Mouse (Mus musculus) midbrain, embryonic 11.5 days (tissue): ENCODE data around the gene Dclre1a. TPM values are rescaled to one million over a fixed set of nuclear protein-coding genes. Genes with fewer than 3 reads are reported as not detected.
"Not testable (repeated sequence)": the region's sequence is repeated elsewhere in the genome, so short reads cannot be mapped to it uniquely, and the experiment has no call there.

Source experiments
- ATAC-seq: fragments of 200-750 bp; cut with Nextera tagmentation; 2 replicates; pipeline ENCODE4 v1.8.0; 2017; ENCODE audit warnings: moderate TSS enrichment, moderate library complexity; ENCODE audit not compliant: low FRiP score
- DNase-seq: peaks from one replicate; pipeline ENCODE4 v3.0.0; 2015; ENCODE audit warnings: low spot score; ENCODE audit errors: missing footprints
- H3K27ac ChIP-seq: fragments of 300-500 bp; sonication (generic); 2 replicates; pipeline ENCODE4 v1.5.1; 2014; ENCODE audit warnings: low read depth, low read length
- H3K27me3 ChIP-seq: fragments of 300-500 bp; sonication (generic); 2 replicates; pipeline ENCODE4 v1.6.1; 2014; ENCODE audit warnings: mild to moderate bottlenecking, low read length, moderate library complexity, mixed read lengths; ENCODE audit not compliant: control insufficient read depth, insufficient read depth
- H3K36me3 ChIP-seq: fragments of 300-500 bp; sonication (generic); 2 replicates; pipeline ENCODE4 v1.6.1; 2014; ENCODE audit warnings: mild to moderate bottlenecking, low read length, moderate library complexity, mixed read lengths; ENCODE audit not compliant: control insufficient read depth, insufficient read depth
- H3K4me1 ChIP-seq: fragments of 300-500 bp; sonication (generic); 2 replicates; pipeline ENCODE4 v1.6.1; 2014; ENCODE audit warnings: low read length; ENCODE audit not compliant: control insufficient read depth, insufficient read depth
- H3K4me2 ChIP-seq: fragments of 300-500 bp; sonication (generic); 2 replicates; pipeline ENCODE4 v1.6.1; 2014; ENCODE audit warnings: mild to moderate bottlenecking, moderate library complexity
- H3K4me3 ChIP-seq: fragments of 300-500 bp; sonication (generic); 2 replicates; pipeline ENCODE4 v1.5.1; 2014; ENCODE audit warnings: low read depth, low read length
- H3K9ac ChIP-seq: fragments of 300-500 bp; sonication (generic); 2 replicates; pipeline ENCODE4 v1.6.1; 2014; ENCODE audit warnings: low read length
- H3K9me3 ChIP-seq: fragments of 300-500 bp; sonication (generic); 2 replicates; pipeline ENCODE4 v1.6.1; 2016; ENCODE audit warnings: low read length; ENCODE audit not compliant: control insufficient read depth
- WGBS: fragments of 180-500 bp; shearing (Covaris S2); extraction: QIAGEN DNeasy Blood & Tissue Kit; methylation state at CpG from one replicate; pipeline ENCODE4 v1.1.7; 2014; 5-methylcytosine and 5-hydroxymethylcytosine counted together
- polyA plus RNA-seq: library from polyadenylated mRNA; unstranded; fragments of >200 nt; fragmentation: Nextera tagmentation; extraction: Ambion mirVana; gene quantifications from 2 replicates; pipeline ENCODE4 v1.2.1, GENCODE M21; 2014

Gene Dclre1a
- polyA plus RNA-seq, 1 experiment from 2014 or later, result 16.5 TPM

DNA sequence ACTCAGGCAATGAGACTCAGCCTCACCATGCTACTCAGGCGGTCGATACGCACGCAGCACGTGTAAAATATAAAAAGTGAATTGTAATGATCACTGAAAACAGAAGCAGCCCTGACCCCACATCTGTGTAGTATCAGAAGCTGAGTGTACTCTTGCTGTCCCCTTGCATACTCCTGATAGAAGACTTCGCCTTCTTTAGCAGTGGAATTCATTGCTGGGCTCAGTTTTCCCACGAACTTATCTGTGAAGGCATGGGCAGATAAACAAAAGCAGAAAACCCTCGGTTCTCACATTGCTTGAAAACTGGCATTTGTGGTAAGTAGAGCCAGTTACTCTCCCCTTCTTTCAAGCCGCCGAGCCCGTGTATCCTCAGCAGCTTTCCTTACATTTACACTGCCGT lies 4.7 kb downstream of the Dclre1a start:
- no peak for DNase-seq
- no peak for ATAC-seq
- no peaks in the 10 kb centered on the region for H3K9me3 ChIP-seq
- no peak overlapping the region for H3K9ac ChIP-seq
- H3K4me1 ChIP-seq, result peaks cover 5% of the 10 kb centered on the region
- 94% methylated on average over 12 of the region's 12 CpGs for WGBS
- H3K4me3 ChIP-seq, result no peak overlapping the region
- no peaks in the 10 kb centered on the region; the same call in 1 of the 2 replicates for H3K36me3 ChIP-seq
- H3K4me2 ChIP-seq, result no peak overlapping the region
- H3K27ac ChIP-seq, result no peak overlapping the region
- H3K27me3 ChIP-seq, result no peaks in the 10 kb centered on the region

DNA sequence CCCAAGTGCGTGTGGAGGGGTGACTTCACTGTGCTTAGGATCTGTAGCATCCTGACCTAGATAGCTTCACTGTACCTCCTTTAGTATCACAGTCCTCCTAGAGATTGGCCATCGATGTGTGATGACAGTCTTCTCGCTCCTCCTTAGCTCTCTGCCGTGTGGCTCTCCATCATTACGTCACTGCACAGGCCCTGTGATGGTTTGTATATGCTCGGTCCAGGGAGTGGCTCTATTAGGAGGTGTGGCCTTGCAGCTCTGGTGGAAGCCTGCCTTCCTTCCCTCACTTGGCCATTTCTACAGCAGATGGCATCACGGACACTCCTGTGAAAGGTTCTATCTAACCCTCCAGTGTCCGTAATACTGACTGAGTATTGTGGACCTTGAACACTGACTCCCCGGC lies 12.3 kb downstream of the Dclre1a start:
- Histone ChIP-seq H3K27me3 (no peaks in the 10 kb centered on the region), H3K4me3 (no peak overlapping the region), H3K9me3 (no peaks in the 10 kb centered on the region), H3K36me3 (no peaks in the 10 kb centered on the region; the same call in 1 of the 2 replicates), H3K4me1 (no peaks in the 10 kb centered on the region), H3K4me2 (no peak overlapping the region), H3K9ac (no peak overlapping the region), H3K27ac (no peak overlapping the region)
- no peak for ATAC-seq
- DNase-seq, result no peak
- 92% methylated on average over 9 of the region's 9 CpGs for WGBS

DNA sequence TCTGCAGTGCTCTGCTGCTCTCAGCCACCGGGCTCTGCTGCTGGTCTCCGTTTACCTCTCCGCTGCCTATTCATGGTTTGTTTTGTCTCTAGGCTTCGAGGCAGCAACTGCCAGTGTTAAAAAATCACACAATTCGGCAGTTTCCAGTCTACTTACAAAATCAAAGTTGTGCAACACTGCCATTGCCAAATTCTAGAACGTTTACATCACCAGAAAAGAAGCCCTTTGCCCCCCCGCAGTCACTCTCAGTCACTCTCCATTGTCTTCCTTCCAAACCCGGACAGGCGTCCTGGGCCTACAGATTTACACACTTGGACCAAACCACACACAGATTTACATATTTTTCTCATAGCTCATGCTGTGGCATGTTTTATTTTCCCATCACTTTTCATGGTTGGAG lies 13.0 kb downstream of the Dclre1a start:
- 80% methylated on average over 9 of the region's 9 CpGs for WGBS
- Histone ChIP-seq H3K9ac (no peak overlapping the region), H3K4me1 (no peaks in the 10 kb centered on the region), H3K4me2 (no peak overlapping the region), H3K27me3 (no peaks in the 10 kb centered on the region), H3K27ac (no peak overlapping the region), H3K9me3 (no peaks in the 10 kb centered on the region), H3K36me3 (no peaks in the 10 kb centered on the region; the same call in 1 of the 2 replicates), H3K4me3 (no peak overlapping the region)
- no peak for ATAC-seq
- no peak for DNase-seq

DNA sequence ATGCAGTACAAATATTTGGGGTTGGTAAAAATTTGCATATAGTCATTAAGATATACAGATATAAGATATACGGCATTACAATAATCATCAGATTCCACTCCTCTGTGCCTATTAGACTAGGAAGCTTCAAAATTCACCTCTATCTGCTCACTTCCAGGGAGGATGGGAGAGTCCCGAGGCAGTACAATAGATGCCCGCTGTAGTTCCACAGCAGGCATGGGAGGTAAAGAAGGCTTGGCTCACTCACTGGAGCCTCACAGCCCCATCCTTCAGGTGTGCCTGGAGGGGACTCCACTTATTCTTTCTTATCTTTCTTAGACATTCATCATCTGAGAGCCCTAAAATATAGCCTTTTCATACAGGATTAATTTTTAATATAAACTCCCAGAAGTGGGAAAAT lies 13.7 kb downstream of the Dclre1a start:
- Histone ChIP-seq H3K4me2 (no peak overlapping the region), H3K4me3 (no peak overlapping the region), H3K9me3 (no peaks in the 10 kb centered on the region), H3K36me3 (no peaks in the 10 kb centered on the region), H3K27ac (no peak overlapping the region), H3K4me1 (no peaks in the 10 kb centered on the region), H3K9ac (no peak overlapping the region), H3K27me3 (no peaks in the 10 kb centered on the region)
- WGBS, result 86% methylated on average over 3 of the region's 3 CpGs
- DNase-seq (no peak), ATAC-seq (no peak)

DNA sequence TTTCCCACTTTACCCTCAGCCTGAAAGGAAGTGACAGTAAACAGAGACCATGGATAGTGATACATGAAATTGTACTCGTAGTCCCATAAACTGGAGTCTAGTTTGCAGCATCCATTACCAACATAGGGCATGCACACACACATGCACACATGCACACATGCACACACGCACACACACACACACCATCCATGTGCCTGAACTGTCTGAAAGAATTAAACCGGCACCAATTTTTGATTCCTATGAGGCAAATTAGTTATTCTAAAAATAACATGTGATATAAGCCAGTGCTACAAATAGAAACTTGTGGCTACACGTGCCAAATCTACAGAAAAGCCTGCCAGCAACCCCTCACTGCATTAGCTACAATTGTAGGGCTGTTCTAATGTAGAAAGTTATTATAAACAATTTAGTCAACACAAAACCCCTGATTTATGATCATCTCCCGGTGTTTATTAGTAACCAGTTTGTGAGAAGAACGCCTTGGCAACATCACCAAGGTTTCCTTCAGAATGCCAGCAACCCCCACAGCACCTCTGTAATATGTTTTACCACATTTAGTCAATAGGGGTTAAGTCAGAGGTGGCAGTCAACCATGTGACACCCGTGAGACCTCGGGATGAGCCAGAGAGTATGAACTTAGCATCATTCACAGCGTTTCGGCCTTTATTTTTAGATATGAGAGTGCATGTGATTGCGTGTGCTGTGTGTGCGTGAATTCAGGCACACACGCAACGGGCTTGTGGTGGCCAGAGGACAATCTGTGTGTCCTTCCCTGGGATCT lies 14.5 kb downstream of the Dclre1a start:
- no peaks in the 10 kb centered on the region for H3K9me3 ChIP-seq
- no peak overlapping the region for H3K9ac ChIP-seq
- no peaks in the 10 kb centered on the region for H3K4me1 ChIP-seq
- no peak for ATAC-seq
- no peak for DNase-seq
- H3K4me2 ChIP-seq, result no peak overlapping the region
- H3K4me3 ChIP-seq, result no peak overlapping the region
- no peaks in the 10 kb centered on the region for H3K27me3 ChIP-seq
- 94% methylated on average over 14 of the region's 14 CpGs for WGBS
- no peaks in the 10 kb centered on the region for H3K36me3 ChIP-seq
- H3K27ac ChIP-seq, result no peak overlapping the region

DNA sequence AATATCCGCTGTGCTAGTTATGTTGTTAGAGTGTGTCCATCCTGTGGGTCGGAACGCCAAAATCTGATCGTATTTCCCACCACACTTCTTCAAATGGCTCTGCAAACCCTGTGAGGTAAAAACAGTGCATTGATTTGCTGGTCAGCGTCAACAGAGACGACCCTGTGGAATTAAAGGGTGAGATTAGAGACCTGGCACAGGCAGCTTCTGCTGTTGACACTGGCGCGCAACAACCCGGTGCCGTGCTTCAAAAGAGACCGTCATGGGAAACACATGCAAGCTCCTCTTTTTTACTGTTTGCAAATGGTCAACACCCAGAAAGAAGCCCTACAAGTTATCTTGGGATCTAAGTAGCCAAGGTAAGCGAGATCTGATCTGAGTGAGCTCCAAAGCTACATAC lies 16.8 kb downstream of the Dclre1a start:
- no peak overlapping the region for H3K27ac ChIP-seq
- no peak overlapping the region for H3K4me2 ChIP-seq
- no peaks in the 10 kb centered on the region for H3K27me3 ChIP-seq
- no peaks in the 10 kb centered on the region for H3K9me3 ChIP-seq
- no peak overlapping the region for H3K4me3 ChIP-seq
- H3K36me3 ChIP-seq, result no peaks in the 10 kb centered on the region
- WGBS, result 93% methylated on average over 12 of the region's 12 CpGs
- ATAC-seq (no peak), DNase-seq (no peak)
- no peak overlapping the region for H3K9ac ChIP-seq
- no peaks in the 10 kb centered on the region for H3K4me1 ChIP-seq

DNA sequence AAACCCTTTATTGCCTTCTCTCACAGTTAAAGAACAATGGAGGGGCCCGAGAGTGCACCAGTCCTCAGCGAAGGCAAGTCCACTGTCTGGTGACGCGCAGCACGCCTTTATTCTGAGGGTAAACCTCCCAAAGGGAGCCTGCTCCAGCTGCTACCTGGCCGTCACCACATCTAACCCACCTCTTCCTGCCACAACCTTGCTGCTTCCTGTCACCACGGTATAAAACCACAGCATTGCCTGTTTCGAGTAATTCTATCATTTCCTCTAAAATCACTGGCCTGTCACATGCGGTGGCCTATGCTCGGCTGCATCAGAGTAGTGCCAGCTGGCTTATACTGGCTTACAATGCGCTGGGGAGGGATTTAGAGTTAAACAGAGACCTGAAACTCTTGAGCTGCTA lies 17.5 kb downstream of the Dclre1a start:
- ATAC-seq, H3K27ac ChIP-seq, H3K4me2 ChIP-seq, H3K4me1 ChIP-seq, H3K27me3 ChIP-seq, H3K36me3 ChIP-seq, H3K4me3 ChIP-seq, H3K9me3 ChIP-seq, H3K9ac ChIP-seq, DNase-seq: not testable (repeated sequence)
- no CpG with 5 or more reads among the region's 11 CpGs for WGBS

DNA sequence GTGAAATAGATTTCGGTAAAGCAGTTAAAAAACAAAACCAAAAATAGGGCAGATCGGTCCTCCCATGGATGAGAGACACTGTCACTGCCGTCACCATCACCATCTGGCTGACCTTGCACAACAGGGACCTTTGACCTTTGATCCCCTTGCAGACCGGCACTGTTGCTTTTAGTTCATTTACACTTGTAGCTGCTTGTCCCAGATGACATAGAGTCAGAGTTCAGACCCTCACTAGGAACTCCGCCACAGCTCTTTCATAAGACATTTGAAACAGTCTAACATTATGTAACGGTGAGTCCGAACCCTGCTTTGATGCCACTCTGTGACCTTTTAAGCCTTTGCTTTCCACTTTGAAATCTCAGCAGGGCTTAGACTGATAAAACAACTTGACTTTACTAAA lies 28.6 kb downstream of the Dclre1a start:
- H3K9ac ChIP-seq, H3K27me3 ChIP-seq, H3K4me1 ChIP-seq, H3K9me3 ChIP-seq, ATAC-seq, DNase-seq, H3K27ac ChIP-seq, H3K4me2 ChIP-seq, H3K4me3 ChIP-seq, H3K36me3 ChIP-seq: not testable (repeated sequence)
- no CpG with 5 or more reads among the region's 7 CpGs for WGBS

DNA sequence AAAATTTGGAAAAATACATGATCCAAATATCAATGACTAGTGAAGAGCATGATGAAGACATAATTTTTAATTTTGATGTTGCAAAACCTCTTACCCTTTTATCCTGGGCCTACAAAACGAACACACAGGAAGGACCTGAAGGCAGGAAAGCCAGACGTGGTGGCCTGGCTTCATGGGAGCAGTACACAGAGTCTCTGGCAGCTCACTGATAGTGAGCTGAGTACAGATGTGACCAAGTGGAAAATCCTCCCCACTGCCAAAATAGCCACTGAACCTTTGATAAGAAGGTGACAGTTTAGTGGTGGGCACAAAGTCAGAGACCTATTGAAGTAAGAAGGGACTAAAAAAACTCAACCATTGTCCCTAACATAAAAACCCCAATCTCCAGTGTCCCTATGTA lies 34.5 kb downstream of the Dclre1a start:
- not testable (repeated sequence) for ATAC-seq, DNase-seq
- no CpG with 5 or more reads among the region's 2 CpGs for WGBS

More for the DNA sequence above, 34.5 kb downstream of the Dclre1a start:
- H3K9me3 ChIP-seq, H3K27ac ChIP-seq, H3K4me2 ChIP-seq, H3K9ac ChIP-seq, H3K27me3 ChIP-seq, H3K4me1 ChIP-seq, H3K36me3 ChIP-seq, H3K4me3 ChIP-seq: not testable (repeated sequence)
